Mouse (Mus musculus) olfactory bulb, adult 2 months (tissue): ENCODE measurements around the gene Lrrtm3.

ENCODE experiments used
- CTCF ChIP-seq: fragments of 200-500 bp; IDR thresholded peaks from 2 replicates; pipeline ENCODE4 v1.5.1; 2012; ENCODE audit warnings: low read depth, mild to moderate bottlenecking, low read length, moderate library complexity; ENCODE audit not compliant: insufficient read depth
- POLR2A ChIP-seq: fragments of 200-500 bp; IDR thresholded peaks from 2 replicates; pipeline ENCODE4 v1.6.1; 2012; ENCODE audit warnings: mild to moderate bottlenecking, low read depth, low read length, moderate library complexity; ENCODE audit not compliant: insufficient read depth

GRCm38 (mm10) chr10:64086567-64087391 lies 3.3 kb downstream of the Lrrtm3 start:
- TF ChIP-seq POLR2A (no peak), CTCF (no peak)
